ENCODE assay signal across 8 mouse cellular contexts in genomic region chr10:57847916-57848682, GRCm38 (mm10). TPM values are rescaled to one million over a fixed set of nuclear protein-coding genes. Genes with fewer than 3 reads are reported as not detected.
DNase-seq lines count a peak whose midpoint lies in the region; ATAC-seq and TF ChIP-seq lines count a peak whose summit lies in the region.

No protein-coding gene starts in this region.

- intact Hi-C loops in heart, adult 2 months (cut with DNase I), result no loop called here

- TF ChIP-seq POLR2A in heart, adult 2 months (IDR thresholded peaks at IDR 0.05; ENCODE audit: insufficient read depth, low read depth, low read length), result no peak

- H3K27ac ChIP-seq in heart, adult 2 months, result no peak overlapping the region
- H3K27ac ChIP-seq in limb, embryonic 12.5 days, result no peak overlapping the region
- no peak overlapping the region for H3K27ac ChIP-seq in neural tube, embryonic 15.5 days (replicated peaks)

- H3K4me1 ChIP-seq in heart, adult 2 months (ENCODE audit: control insufficient read depth, insufficient read depth, low read length), result no peaks in the 10 kb centered on the region
- no peaks in the 10 kb centered on the region for H3K4me1 ChIP-seq in limb, embryonic 12.5 days (replicated peaks)
- no peaks in the 10 kb centered on the region for H3K4me1 ChIP-seq in neural tube, embryonic 15.5 days

- no peaks in the 10 kb centered on the region for H3K79me2 ChIP-seq in heart, adult 2 months (replicated peaks; ENCODE audit: control insufficient read depth, insufficient read depth, low read length)

- 51% methylated on average over 5 of the region's 6 CpGs for WGBS in heart, adult 2 months
- WGBS in limb, embryonic 12.5 days, result 62% methylated on average over 5 of the region's 6 CpGs
- WGBS in neural tube, embryonic 15.5 days, result 52% methylated on average over 5 of the region's 6 CpGs

- TF ChIP-seq EP300 in heart, adult 2 months (IDR thresholded peaks at IDR 0.05; ENCODE audit: insufficient read depth, low read depth, low read length), result no peak

- DNase-seq in heart, adult 2 months, result no peak
- DNase-seq in heart, adult 9 months (ENCODE audit: low spot score in 2 of 2), result no peak
- DNase-seq in CD4-positive helper T cell, adult 2 months (ENCODE audit: low read depth, low spot score), result peak; percentile 58
- DNase-seq in c-Kit-positive CD71-positive TER-119-negative erythroid progenitor cells, embryonic 14.5 days (ENCODE audit: low read depth), result peak; percentile 34
- DNase-seq in forelimb bud, embryonic 11.5 days (ENCODE audit: low read depth, low spot score), result peak; percentile 71
- no peak for DNase-seq in urinary bladder, postnatal 14 days (ENCODE audit: low spot score)

- H3K4me3 ChIP-seq in heart, adult 2 months, result no peak overlapping the region
- no peak overlapping the region for H3K4me3 ChIP-seq in limb, embryonic 12.5 days (replicated peaks)
- H3K4me3 ChIP-seq in neural tube, embryonic 15.5 days (replicated peaks), result no peak overlapping the region

- no peaks in the 10 kb centered on the region for H3K9me3 ChIP-seq in limb, embryonic 12.5 days
- no peaks in the 10 kb centered on the region for H3K9me3 ChIP-seq in neural tube, embryonic 15.5 days (replicated peaks)

- no peaks in the 10 kb centered on the region for H3K36me3 ChIP-seq in heart, adult 2 months (ENCODE audit: control insufficient read depth, insufficient read depth, low read length)
- no peaks in the 10 kb centered on the region for H3K36me3 ChIP-seq in limb, embryonic 12.5 days
- H3K36me3 ChIP-seq in neural tube, embryonic 15.5 days, result no peaks in the 10 kb centered on the region

- H3K4me2 ChIP-seq in limb, embryonic 12.5 days, result no peak overlapping the region
- H3K4me2 ChIP-seq in neural tube, embryonic 15.5 days, result no peak overlapping the region

- TF ChIP-seq CTCF in heart, adult 2 months (IDR thresholded peaks at IDR 0.05), result peak; percentile 61

- no peaks in the 10 kb centered on the region; the same call in 1 of the 2 replicates for H3K27me3 ChIP-seq in heart, adult 2 months (ENCODE audit: control insufficient read depth, insufficient read depth, low read length)
- H3K27me3 ChIP-seq in limb, embryonic 12.5 days, result no peaks in the 10 kb centered on the region
- H3K27me3 ChIP-seq in neural tube, embryonic 15.5 days (replicated peaks), result no peaks in the 10 kb centered on the region

- ATAC-seq in limb, embryonic 12.5 days (ENCODE audit: insufficient number of reproducible peaks, insufficient read depth, low FRiP score, low TSS enrichment, low read depth), result peak; percentile 59; the same call in 1 of the 2 replicates
- ATAC-seq in neural tube, embryonic 15.5 days (ENCODE audit: low FRiP score), result peak; percentile 83

- no peak overlapping the region for H3K9ac ChIP-seq in heart, adult 2 months (ENCODE audit: low read depth, low read length)
- no peak overlapping the region for H3K9ac ChIP-seq in limb, embryonic 12.5 days (replicated peaks)
- no peak overlapping the region for H3K9ac ChIP-seq in neural tube, embryonic 15.5 days (replicated peaks)

RNA-seq across cellular contexts. Expression of gene Smpdl3a, which starts 54.0 kb away (rescaled TPM):
- total RNA-seq in heart, adult 2 months (2021), result 10 to 100 TPM; 56.5 to 67.1 TPM
- 76.9 and 104 TPM in 2 replicates for polyA plus RNA-seq in heart, adult 2 months (2012; rRNA removed)
- 7.9 and 8.2 TPM in 2 replicates for polyA plus RNA-seq in limb, embryonic 12.5 days (2016; fragmentation: Nextera tagmentation; extraction: Ambion mirVana)
- polyA plus RNA-seq in neural tube, embryonic 15.5 days (2015; fragmentation: Nextera tagmentation; extraction: Ambion mirVana), result 34.4 and 37.3 TPM in 2 replicates

Comparison
In these comparisons a context has a peak if more than half of its experiments do, and no peak if none do; other contexts are left out.
1. DNase-seq: peak in CD4-positive helper T cell, adult 2 months (single experiment), c-Kit-positive CD71-positive TER-119-negative erythroid progenitor cells, embryonic 14.5 days (single experiment) and forelimb bud, embryonic 11.5 days (single experiment); none in heart, adult 2 months (0 of 2), heart, adult 9 months (0 of 2) and urinary bladder, postnatal 14 days (single experiment).